14 mouse cellular contexts compared by ENCODE assay signal in genomic region chr16:30045615-30046014, GRCm38 (mm10). TPM values are rescaled to one million over a fixed set of nuclear protein-coding genes. Genes with fewer than 3 reads are reported as not detected.
DNase-seq lines count a peak whose midpoint lies in the region; ATAC-seq and TF ChIP-seq lines count a peak whose summit lies in the region.
"Had no signal": no experiment of that assay in that cellular context is flagged by ENCODE, and none has a peak within 500 bp of the region (broad histone marks: within the 10 kb centered on the region; RNA-seq: fewer than 3 reads in every experiment).

No protein-coding gene starts in this region.

- 0 out of 2 replicates have a peak overlapping the region, but pooled peaks have one; percentile 2 for H3K27ac ChIP-seq in kidney, postnatal 0 days
- H3K27ac ChIP-seq in lung, embryonic 15.5 days: peak overlapping the region; percentile 82
- H3K27ac ChIP-seq in midbrain, embryonic 14.5 days (replicated peaks; ENCODE audit: low read depth, low read length): no peak overlapping the region
- H3K27ac ChIP-seq: heart, adult 2 months; hindbrain, embryonic 10.5 days; midbrain, embryonic 15.5 days; neural tube, embryonic 15.5 days had no signal

- H3K36me3 ChIP-seq in kidney, postnatal 0 days (ENCODE audit: insufficient read depth, low read length): no peaks in the 10 kb centered on the region
- no peaks in the 10 kb centered on the region for H3K36me3 ChIP-seq in lung, embryonic 15.5 days
- no peaks in the 10 kb centered on the region for H3K36me3 ChIP-seq in midbrain, embryonic 14.5 days (ENCODE audit: control insufficient read depth, insufficient read depth, low read length)
- H3K36me3 ChIP-seq: hindbrain, embryonic 10.5 days; midbrain, embryonic 15.5 days; neural tube, embryonic 15.5 days had no signal

- WGBS in kidney, postnatal 0 days: 28% methylated on average over 5 of the region's 5 CpGs
- 41% methylated on average over 5 of the region's 5 CpGs for WGBS in lung, embryonic 15.5 days
- 66% methylated on average over 5 of the region's 5 CpGs for WGBS in midbrain, embryonic 14.5 days

- DNase-seq in urinary bladder, postnatal 14 days (ENCODE audit: low spot score): peak; percentile 44
- DNase-seq in urinary bladder, adult 2 months (ENCODE audit: low spot score): no peak
- DNase-seq in kidney, postnatal 0 days (ENCODE audit: low spot score): peak; percentile 56
- no peak for DNase-seq in midbrain, embryonic 14.5 days
- no peak for DNase-seq in cerebellum, postnatal 14 days
- no peak for DNase-seq in ovary, adult 18-20 months (ENCODE audit: low spot score)
- no peak for DNase-seq in cerebellum, postnatal 4 days (ENCODE audit: low spot score in 2 of 2)
- DNase-seq: cerebellum, adult 9-10 months; heart, adult 2 months had no signal

- H3K9me3 ChIP-seq in kidney, postnatal 0 days (replicated peaks; ENCODE audit: low read length): no peaks in the 10 kb centered on the region
- no peaks in the 10 kb centered on the region for H3K9me3 ChIP-seq in lung, embryonic 15.5 days
- no peaks in the 10 kb centered on the region for H3K9me3 ChIP-seq in midbrain, embryonic 14.5 days (ENCODE audit: control insufficient read depth, low read length)
- H3K9me3 ChIP-seq: hindbrain, embryonic 10.5 days; midbrain, embryonic 15.5 days; neural tube, embryonic 15.5 days had no signal

- H3K27me3 ChIP-seq in kidney, postnatal 0 days (ENCODE audit: insufficient read depth, low read length): no peaks in the 10 kb centered on the region
- no peaks in the 10 kb centered on the region for H3K27me3 ChIP-seq in lung, embryonic 15.5 days
- H3K27me3 ChIP-seq in midbrain, embryonic 14.5 days (ENCODE audit: control insufficient read depth, insufficient read depth, low read length): peaks cover 8% of the 10 kb centered on the region
- H3K27me3 ChIP-seq: Patski had no signal

- no peak overlapping the region for H3K9ac ChIP-seq in kidney, postnatal 0 days (ENCODE audit: low read depth, low read length)
- H3K9ac ChIP-seq in lung, embryonic 15.5 days: no peak overlapping the region
- no peak overlapping the region for H3K9ac ChIP-seq in midbrain, embryonic 14.5 days (replicated peaks; ENCODE audit: low read length)
- H3K9ac ChIP-seq: midbrain, embryonic 15.5 days; neural tube, embryonic 15.5 days had no signal

- H3K4me2 ChIP-seq in kidney, postnatal 0 days (ENCODE audit: low read length): no peak overlapping the region
- H3K4me2 ChIP-seq in lung, embryonic 15.5 days: no peak overlapping the region
- no peak overlapping the region for H3K4me2 ChIP-seq in midbrain, embryonic 14.5 days (ENCODE audit: low read length)
- H3K4me2 ChIP-seq: midbrain, embryonic 15.5 days; neural tube, embryonic 15.5 days had no signal

- H3K4me1 ChIP-seq in kidney, postnatal 0 days (replicated peaks; ENCODE audit: insufficient read depth, low read length): 0 out of 2 replicates have a peak, but pooled peaks cover 3% of the 10 kb centered on the region
- peaks cover 18% of the 10 kb centered on the region; the same call in 1 of the 2 replicates for H3K4me1 ChIP-seq in lung, embryonic 15.5 days
- no peaks in the 10 kb centered on the region for H3K4me1 ChIP-seq in midbrain, embryonic 14.5 days (ENCODE audit: control insufficient read depth, insufficient read depth, low read length)
- H3K4me1 ChIP-seq: midbrain, embryonic 15.5 days; neural tube, embryonic 15.5 days had no signal

- ATAC-seq in kidney, postnatal 0 days (replicated peaks; ENCODE audit: low FRiP score, low read depth): peak; percentile 93
- peak; percentile 70 for ATAC-seq in lung, embryonic 15.5 days (ENCODE audit: borderline replicate concordance, extremely low read depth, low FRiP score, low TSS enrichment)
- no peak for ATAC-seq in midbrain, embryonic 14.5 days (ENCODE audit: low FRiP score, low TSS enrichment)
- ATAC-seq: midbrain, embryonic 15.5 days; Patski had no signal

- 0 out of 2 replicates have a peak, but pooled peaks have one; percentile 29 for TF ChIP-seq CTCF in kidney, postnatal 0 days (IDR thresholded peaks at IDR 0.05; ENCODE audit: low read depth)

- no peak overlapping the region for H3K4me3 ChIP-seq in kidney, postnatal 0 days (replicated peaks; ENCODE audit: low read depth, low read length)
- H3K4me3 ChIP-seq in lung, embryonic 15.5 days: no peak overlapping the region
- H3K4me3 ChIP-seq in midbrain, embryonic 14.5 days (replicated peaks; ENCODE audit: low read depth, low read length): no peak overlapping the region
- H3K4me3 ChIP-seq: heart, adult 2 months; hindbrain, embryonic 10.5 days; midbrain, embryonic 15.5 days; neural tube, embryonic 15.5 days had no signal

RNA-seq across cellular contexts. Expression of gene Hes1, which starts 18.6 kb away (rescaled TPM):
- 112 and 154 TPM in 2 replicates for polyA plus RNA-seq in urinary bladder, adult 2 months (2012; rRNA removed)
- polyA plus RNA-seq in kidney, postnatal 0 days (2015; fragmentation: Nextera tagmentation; extraction: Ambion mirVana): 87.1 and 102 TPM in 2 replicates
- 47.1 and 49.2 TPM in 2 replicates for polyA plus RNA-seq in lung, embryonic 15.5 days (2015; fragmentation: Nextera tagmentation; extraction: Ambion mirVana)
- polyA plus RNA-seq in midbrain, embryonic 14.5 days (2014; fragmentation: Nextera tagmentation; extraction: Ambion mirVana): 11.3 and 12.7 TPM in 2 replicates

Comparison
In these comparisons a context has a peak if more than half of its experiments do, and no peak if none do; other contexts are left out.
1. DNase-seq: peak in urinary bladder, postnatal 14 days (single experiment) and kidney, postnatal 0 days (single experiment); none in urinary bladder, adult 2 months (single experiment), midbrain, embryonic 14.5 days (single experiment), cerebellum, postnatal 14 days (0 of 2), ovary, adult 18-20 months (single experiment) and cerebellum, postnatal 4 days (0 of 2).